Mouse (Mus musculus): ENCODE data around the gene Atp2c1. TPM values are rescaled to one million over a fixed set of nuclear protein-coding genes. Genes with fewer than 3 reads are reported as not detected.

Atp2c1 gene
- 36.7 and 42.2 TPM in 2 replicates for polyA plus RNA-seq (2012; rRNA removed)

- Histone ChIP-seq H3K36me3 (ENCODE audit: control insufficient read depth, insufficient read depth, low read length) (no peaks in the 10 kb centered on the region), H3K4me1 (ENCODE audit: control insufficient read depth, insufficient read depth, low read length) (no peaks in the 10 kb centered on the region), H3K4me3 (ENCODE audit: control insufficient read depth, low read depth, low read length) (no peak within 1 kb of the TSS), H3K27me3 (ENCODE audit: control insufficient read depth, insufficient read depth, low read length) (no peaks in the 10 kb centered on the region), H3K27ac (ENCODE audit: control insufficient read depth, insufficient read depth, low read depth, low read length) (no peak within 1 kb of the TSS)
- TF ChIP-seq CTCF (IDR thresholded peaks at IDR 0.05; ENCODE audit: control insufficient read depth, insufficient read depth, insufficient replicate concordance, low read depth, low read length) = no peak
These were observed at the start of gene Atp2c1 for GRCm38 (mm10) chr9:105527219-105527618. Gene Atp2c1 (minus strand): TSS chr9:105527319.

GRCm38 (mm10) chr9:105557452-105557851 lies 30.3 kb upstream of the Atp2c1 start:
- H3K27ac ChIP-seq (ENCODE audit: control insufficient read depth, insufficient read depth, low read depth, low read length) = no peak overlapping the region
- H3K4me1 ChIP-seq (ENCODE audit: control insufficient read depth, insufficient read depth, low read length) = peaks cover 11% of the 10 kb centered on the region
- TF ChIP-seq CTCF (IDR thresholded peaks at IDR 0.05; ENCODE audit: control insufficient read depth, insufficient read depth, insufficient replicate concordance, low read depth, low read length) = no peak
- TF ChIP-seq POLR2A (IDR thresholded peaks at IDR 0.05; ENCODE audit: control insufficient read depth, low read depth, low read length) = no peak
- H3K4me3 ChIP-seq (ENCODE audit: control insufficient read depth, low read depth, low read length) = no peak overlapping the region
- H3K36me3 ChIP-seq (ENCODE audit: control insufficient read depth, insufficient read depth, low read length) = no peaks in the 10 kb centered on the region
- H3K27me3 ChIP-seq (ENCODE audit: control insufficient read depth, insufficient read depth, low read length) = no peaks in the 10 kb centered on the region

DNA sequence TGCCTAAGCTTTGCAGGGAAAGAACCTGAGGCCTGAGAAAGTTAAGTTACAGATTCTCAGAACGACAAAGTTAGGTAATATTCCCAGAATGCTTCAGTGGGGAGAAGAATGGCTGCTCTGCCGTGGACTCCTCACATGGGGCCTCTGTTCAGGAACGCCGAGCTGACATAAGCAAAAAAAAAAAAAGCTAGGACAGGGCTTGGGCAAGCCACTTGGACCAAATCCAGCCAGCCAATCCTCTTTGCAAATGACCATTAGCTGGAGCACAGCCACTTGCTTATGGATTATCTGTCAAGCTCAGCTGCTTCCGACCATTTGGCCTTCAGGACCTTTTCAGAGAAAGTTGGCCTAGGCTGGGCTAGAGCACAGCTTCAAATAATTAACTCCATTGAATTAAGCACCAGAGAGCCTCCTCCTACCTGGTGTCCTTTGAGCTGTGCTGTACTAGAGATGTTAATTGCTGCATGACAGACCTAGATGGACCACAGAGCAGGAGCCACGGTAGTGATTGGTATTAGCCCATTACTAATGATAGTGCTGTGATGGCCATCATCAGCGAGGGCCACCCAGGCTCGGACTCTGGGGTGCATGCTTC lies 29.1 kb upstream of the Atp2c1 start:
- Histone ChIP-seq H3K4me3 (ENCODE audit: control insufficient read depth, low read depth, low read length) (no peak overlapping the region), H3K27ac (ENCODE audit: control insufficient read depth, insufficient read depth, low read depth, low read length) (no peak overlapping the region), H3K27me3 (ENCODE audit: control insufficient read depth, insufficient read depth, low read length) (no peaks in the 10 kb centered on the region), H3K4me1 (ENCODE audit: control insufficient read depth, insufficient read depth, low read length) (peaks cover 9% of the 10 kb centered on the region), H3K36me3 (ENCODE audit: control insufficient read depth, insufficient read depth, low read length) (no peaks in the 10 kb centered on the region)
- TF ChIP-seq CTCF (IDR thresholded peaks at IDR 0.05; ENCODE audit: control insufficient read depth, insufficient read depth, insufficient replicate concordance, low read depth, low read length) (no peak), POLR2A (IDR thresholded peaks at IDR 0.05; ENCODE audit: control insufficient read depth, low read depth, low read length) (no peak)

DNA sequence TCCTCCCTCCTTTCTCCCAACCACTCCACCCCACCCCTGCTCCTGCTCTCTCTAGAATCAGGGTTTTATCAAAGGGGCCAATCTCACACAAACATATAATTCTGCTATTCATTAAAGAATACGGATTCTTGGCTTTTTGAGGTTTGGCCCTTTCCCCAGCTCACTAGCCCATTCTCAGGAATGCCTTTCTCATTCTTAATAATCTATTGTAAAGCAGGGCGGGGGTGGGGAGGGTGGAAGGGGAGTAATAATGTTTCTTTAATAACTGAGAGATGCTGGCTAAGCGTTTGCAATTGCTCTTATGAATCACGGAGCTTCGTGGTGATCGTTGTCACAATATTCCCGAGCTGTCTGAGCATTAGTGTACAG lies 27.3 kb upstream of the Atp2c1 start:
- Histone ChIP-seq H3K27ac (ENCODE audit: control insufficient read depth, insufficient read depth, low read depth, low read length) (no peak overlapping the region), H3K27me3 (ENCODE audit: control insufficient read depth, insufficient read depth, low read length) (no peaks in the 10 kb centered on the region), H3K4me1 (ENCODE audit: control insufficient read depth, insufficient read depth, low read length) (peaks cover 9% of the 10 kb centered on the region), H3K36me3 (ENCODE audit: control insufficient read depth, insufficient read depth, low read length) (no peaks in the 10 kb centered on the region), H3K4me3 (ENCODE audit: control insufficient read depth, low read depth, low read length) (no peak overlapping the region; the same call in 1 of the 2 replicates)
- TF ChIP-seq POLR2A (IDR thresholded peaks at IDR 0.05; ENCODE audit: control insufficient read depth, low read depth, low read length) = no peak
- no peak for TF ChIP-seq CTCF (IDR thresholded peaks at IDR 0.05; ENCODE audit: control insufficient read depth, insufficient read depth, insufficient replicate concordance, low read depth, low read length)

GRCm38 (mm10) chr9:105553629-105554438 lies 26.7 kb upstream of the Atp2c1 start:
- no peaks in the 10 kb centered on the region for H3K27me3 ChIP-seq (ENCODE audit: control insufficient read depth, insufficient read depth, low read length)
- H3K36me3 ChIP-seq (ENCODE audit: control insufficient read depth, insufficient read depth, low read length) = no peaks in the 10 kb centered on the region
- no peak overlapping the region for H3K27ac ChIP-seq (ENCODE audit: control insufficient read depth, insufficient read depth, low read depth, low read length)
- TF ChIP-seq CTCF (IDR thresholded peaks at IDR 0.05; ENCODE audit: control insufficient read depth, insufficient read depth, insufficient replicate concordance, low read depth, low read length) = no peak
- no peak for TF ChIP-seq POLR2A (IDR thresholded peaks at IDR 0.05; ENCODE audit: control insufficient read depth, low read depth, low read length)
- H3K4me1 ChIP-seq (ENCODE audit: control insufficient read depth, insufficient read depth, low read length) = peaks cover 9% of the 10 kb centered on the region
- peak overlapping the region; percentile 47 for H3K4me3 ChIP-seq (ENCODE audit: control insufficient read depth, low read depth, low read length)

DNA sequence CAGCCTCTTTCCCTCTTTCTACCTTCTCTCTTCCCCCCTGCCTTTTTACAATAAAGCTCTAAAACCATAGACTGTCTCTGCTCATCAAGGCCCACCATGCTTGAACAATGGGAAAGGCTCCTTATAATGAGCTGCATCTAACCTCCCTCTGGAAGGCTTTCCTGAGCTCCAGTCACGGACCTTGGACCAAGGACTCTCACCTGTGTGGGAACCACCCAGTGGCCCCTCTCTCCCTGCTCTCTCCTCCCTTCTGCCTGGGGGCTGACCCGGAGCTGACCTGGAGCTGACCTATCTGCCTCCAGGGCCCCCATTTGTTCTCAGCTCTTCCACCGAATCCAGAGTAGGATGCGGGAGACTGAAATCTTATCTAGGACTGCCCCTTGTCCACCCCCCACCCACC lies 24.3 kb upstream of the Atp2c1 start:
- H3K27ac ChIP-seq (ENCODE audit: control insufficient read depth, insufficient read depth, low read depth, low read length) = no peak overlapping the region
- no peaks in the 10 kb centered on the region for H3K27me3 ChIP-seq (ENCODE audit: control insufficient read depth, insufficient read depth, low read length)
- H3K36me3 ChIP-seq (ENCODE audit: control insufficient read depth, insufficient read depth, low read length) = no peaks in the 10 kb centered on the region
- H3K4me3 ChIP-seq (ENCODE audit: control insufficient read depth, low read depth, low read length) = no peak overlapping the region
- H3K4me1 ChIP-seq (ENCODE audit: control insufficient read depth, insufficient read depth, low read length) = peaks cover 9% of the 10 kb centered on the region
- TF ChIP-seq CTCF (IDR thresholded peaks at IDR 0.05; ENCODE audit: control insufficient read depth, insufficient read depth, insufficient replicate concordance, low read depth, low read length) (no peak), POLR2A (IDR thresholded peaks at IDR 0.05; ENCODE audit: control insufficient read depth, low read depth, low read length) (no peak)

DNA sequence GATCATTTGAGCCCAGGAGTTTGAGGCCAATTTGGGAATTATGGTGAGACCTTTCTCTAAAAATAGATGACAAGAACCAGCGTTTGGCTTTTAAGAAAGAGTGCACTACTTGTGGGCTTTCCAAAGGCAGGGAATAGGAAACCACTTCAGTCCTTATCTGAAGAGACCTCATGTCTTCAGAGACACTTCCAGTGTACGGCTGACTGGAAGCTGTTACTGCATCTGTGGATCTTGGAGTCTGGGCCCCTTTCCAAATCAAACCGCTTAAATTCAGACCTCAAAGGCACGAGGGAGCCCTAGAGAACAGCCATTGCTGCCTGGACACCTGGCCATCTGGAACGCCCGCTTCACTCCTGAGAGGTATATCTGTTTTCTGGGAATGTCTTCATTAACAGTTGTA lies 22.0 kb upstream of the Atp2c1 start:
- no peak overlapping the region for H3K4me3 ChIP-seq (ENCODE audit: control insufficient read depth, low read depth, low read length)
- TF ChIP-seq CTCF (IDR thresholded peaks at IDR 0.05; ENCODE audit: control insufficient read depth, insufficient read depth, insufficient replicate concordance, low read depth, low read length) (no peak), POLR2A (IDR thresholded peaks at IDR 0.05; ENCODE audit: control insufficient read depth, low read depth, low read length) (no peak)
- peaks cover 8% of the 10 kb centered on the region for H3K4me1 ChIP-seq (ENCODE audit: control insufficient read depth, insufficient read depth, low read length)
- no peaks in the 10 kb centered on the region for H3K36me3 ChIP-seq (ENCODE audit: control insufficient read depth, insufficient read depth, low read length)
- no peak overlapping the region for H3K27ac ChIP-seq (ENCODE audit: control insufficient read depth, insufficient read depth, low read depth, low read length)
- H3K27me3 ChIP-seq (ENCODE audit: control insufficient read depth, insufficient read depth, low read length) = no peaks in the 10 kb centered on the region
